Mouse (Mus musculus): ENCODE results near the gene Olfr1122.
A peak's percentile ranks its signal among the peaks of the same experiment; 100 is the strongest.
"Not testable (repeated sequence)": the region's sequence is repeated elsewhere in the genome, so short reads cannot be mapped to it uniquely, and the experiment has no call there.

The Olfr1122 gene

DNA sequence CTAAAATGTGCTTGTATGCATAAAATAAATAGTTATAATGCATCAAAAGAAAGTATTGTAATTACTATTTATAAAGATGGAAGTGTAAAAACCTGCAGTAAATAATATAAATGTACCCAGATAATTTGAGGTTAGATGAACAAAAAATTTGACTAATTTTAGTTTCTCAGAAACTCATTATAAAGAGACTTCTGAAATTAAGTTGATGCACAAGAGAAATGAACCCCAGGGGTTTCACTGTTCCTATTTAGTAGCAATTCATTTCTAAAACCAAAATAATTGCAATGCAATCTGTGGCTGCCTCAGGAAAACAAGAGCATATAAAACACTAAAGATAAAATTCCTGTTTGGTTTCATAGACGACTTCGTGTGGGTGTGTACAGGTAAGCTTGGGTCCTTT is at the start of gene Olfr1122:
Olfr1122 (plus strand) TSS at position 301 of the 400 bp plus-strand sequence.
- DNase-seq: no peak

DNA sequence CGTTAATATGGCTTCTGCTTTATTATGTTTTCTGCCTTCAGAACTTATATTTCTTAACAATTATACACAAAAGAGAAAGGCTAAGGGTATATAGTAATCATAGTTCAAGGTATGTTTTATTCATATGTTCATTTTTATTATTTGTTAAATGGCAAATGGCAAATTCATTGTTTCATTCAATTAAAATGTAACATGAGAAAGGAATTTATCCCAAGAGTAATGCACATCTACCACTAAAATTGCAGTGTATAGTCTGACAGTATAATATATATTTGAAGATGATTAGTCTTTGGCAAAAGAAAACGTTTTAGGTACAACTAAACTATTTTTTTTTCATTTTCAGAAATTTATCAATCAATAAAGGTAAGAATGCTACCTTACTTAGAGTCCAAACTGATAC is 31.1 kb upstream of the Olfr1122 start, which contains the start of gene Olfr1120:
Olfr1120 (plus strand) TSS at position 301 of the 400 bp plus-strand sequence.
- no peak for DNase-seq

DNA sequence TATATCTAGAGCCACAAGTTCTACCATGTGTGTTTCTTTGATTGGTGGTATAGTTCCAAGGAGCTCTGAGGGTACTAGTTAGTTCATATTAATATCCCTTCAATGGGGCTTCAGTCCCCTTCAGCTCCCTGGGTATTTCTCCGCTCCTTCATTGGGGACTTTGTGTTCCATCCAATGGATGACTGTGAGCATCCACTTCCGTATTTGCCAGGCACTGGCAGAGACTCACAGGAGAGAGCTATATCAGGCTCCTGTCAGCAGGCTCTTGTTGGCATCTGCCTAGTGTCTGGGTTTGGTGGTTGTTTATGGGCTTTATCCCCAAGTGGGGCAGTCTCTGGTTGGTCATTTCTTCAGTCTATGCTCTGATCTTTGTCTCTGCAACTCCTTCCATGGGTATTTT is 25.5 kb upstream of the Olfr1122 start:
- not testable (repeated sequence) for DNase-seq

DNA sequence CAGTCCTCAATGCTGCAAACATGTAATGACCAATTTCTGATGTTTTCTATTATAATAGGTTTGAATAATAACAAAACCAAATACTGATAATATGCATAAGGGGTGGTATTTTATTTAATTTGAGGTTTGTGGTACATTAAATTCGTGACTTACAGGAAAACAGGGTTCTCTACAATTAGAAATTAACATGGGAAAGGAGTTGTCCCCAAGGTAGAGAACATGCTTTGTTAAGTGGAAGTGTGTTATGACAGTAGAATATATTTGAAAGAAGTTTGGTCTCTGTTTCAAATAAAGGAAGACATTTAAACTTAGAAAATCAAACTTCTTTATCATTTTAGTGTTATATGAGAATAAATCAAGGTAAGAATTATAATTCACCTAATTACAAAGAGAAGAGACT is 16.1 kb upstream of the Olfr1122 start, which contains the start of gene Olfr1121:
Olfr1121 (plus strand) TSS at position 301 of the 400 bp plus-strand sequence.
- DNase-seq: no peak

DNA sequence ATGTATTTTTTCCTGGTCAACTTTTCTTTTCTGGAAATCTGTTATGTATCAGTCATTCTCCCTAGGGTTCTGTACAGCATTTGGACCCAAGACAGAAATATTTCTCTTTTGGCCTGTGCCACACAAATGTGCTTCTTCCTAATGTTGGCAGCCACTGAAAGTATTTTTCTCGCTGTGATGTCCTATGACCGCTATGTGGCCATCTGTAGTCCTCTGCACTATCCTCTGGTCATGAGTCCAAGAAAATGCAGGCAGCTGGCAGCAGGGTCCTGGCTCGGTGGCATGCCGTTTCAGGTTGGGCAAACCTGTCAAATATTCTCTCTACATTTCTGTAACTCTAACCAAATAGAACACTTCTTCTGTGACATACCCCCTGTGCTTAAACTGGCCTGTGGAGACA is 13.9 kb upstream of the Olfr1122 start:
- peak; percentile 85 to 89 for DNase-seq

DNA sequence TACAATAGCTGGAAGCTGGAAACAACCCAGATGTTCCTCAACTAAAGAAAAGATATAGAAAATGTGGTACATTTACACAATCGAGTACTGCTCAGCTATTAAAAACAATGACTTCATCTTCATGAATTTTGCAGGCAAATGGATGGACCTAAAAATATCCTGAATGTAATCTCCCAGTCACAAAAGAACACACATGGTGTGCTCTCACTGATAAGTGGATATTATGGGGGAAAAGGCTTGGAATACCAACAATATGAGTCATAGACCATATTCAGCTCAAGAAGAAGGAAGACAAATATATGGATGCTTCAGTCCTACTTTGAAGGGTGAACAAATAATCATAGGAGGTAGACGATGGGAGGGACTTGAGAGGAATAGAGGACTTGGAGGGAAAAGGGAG is 1.7 kb upstream of the Olfr1122 start:
- no peak for DNase-seq

DNA sequence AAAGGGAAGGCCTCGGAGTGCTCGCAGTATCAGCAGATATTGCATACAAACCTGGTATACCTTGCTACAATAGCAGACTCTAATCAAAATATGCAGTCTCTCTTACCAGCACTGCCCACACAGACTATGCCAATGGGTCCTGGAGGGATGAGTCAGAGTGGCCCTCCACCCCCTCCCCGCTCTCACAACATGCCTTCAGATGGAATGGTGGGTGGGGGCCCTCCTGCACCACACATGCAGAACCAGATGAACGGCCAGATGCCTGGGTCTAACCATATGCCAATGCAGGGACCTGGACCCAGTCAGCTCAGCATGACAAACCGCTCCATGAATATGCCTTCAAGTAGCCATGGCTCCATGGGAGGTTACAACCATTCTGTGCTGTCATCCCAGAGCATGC is 8.0 kb downstream of the Olfr1122 start:
- DNase-seq: not testable (repeated sequence)

DNA sequence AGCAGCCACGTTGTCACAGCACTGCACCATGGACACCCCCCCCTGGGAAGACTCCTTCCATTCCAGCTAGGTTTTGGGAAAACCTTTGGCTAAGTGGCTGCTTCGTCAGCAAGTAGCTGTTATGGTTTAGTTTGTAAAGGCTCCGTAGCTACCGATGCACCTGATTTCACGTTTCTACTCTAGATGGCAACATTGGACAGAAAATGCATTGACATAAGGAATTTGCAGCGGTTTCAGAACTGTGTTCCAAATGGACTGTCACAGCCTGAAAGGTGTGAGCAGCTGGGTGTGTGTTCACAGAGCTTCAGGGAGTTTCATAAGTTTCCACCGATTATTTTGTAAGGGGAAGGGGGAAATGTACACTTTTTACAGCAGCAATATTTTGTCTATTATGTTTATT is 9.0 kb downstream of the Olfr1122 start:
- DNase-seq: not testable (repeated sequence)

DNA sequence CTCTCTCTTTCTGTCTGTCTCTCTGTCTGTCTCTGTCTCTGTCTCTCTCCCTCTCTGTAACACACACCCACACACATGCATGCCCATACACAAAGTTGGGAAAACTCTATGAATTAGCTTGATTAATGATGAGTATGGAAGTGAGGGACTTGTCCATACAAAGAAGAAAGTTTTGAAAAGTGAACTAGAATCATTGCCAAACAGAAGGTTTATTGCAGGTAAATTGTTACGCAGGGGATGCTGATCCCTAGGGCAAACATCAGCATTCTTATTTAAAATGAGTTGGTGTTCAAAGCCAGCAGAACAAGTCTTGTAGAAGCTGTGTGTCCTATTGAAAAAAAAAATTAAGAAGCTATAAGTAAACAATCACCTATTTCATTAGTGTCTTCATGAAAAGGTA is 30.7 kb downstream of the Olfr1122 start, which contains the start of gene Olfr1123:
Olfr1123 (plus strand) TSS at position 301 of the 400 bp plus-strand sequence.
- DNase-seq: no peak

DNA sequence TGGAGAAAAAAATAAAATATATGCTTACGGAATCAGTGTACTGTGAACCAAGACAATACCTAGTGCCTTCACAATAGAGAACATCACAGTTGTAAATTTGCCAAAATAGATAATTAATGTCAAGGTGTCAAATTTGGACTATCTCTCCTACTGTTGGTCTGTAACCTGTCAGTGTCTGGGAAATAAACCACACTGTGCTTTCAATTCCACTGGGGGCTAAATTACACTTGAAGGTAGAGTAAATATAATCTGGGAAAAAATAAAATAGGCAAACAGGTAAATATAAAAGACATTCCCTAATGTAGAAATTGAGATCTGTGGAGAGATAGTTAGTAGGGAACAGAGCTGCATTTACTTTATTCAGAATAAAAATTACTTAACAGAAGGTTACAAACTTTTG is 44.3 kb downstream of the Olfr1122 start, which contains the start of gene Olfr1124:
Olfr1124 (plus strand) TSS at position 301 of the 400 bp plus-strand sequence.
- no peak for DNase-seq

DNA sequence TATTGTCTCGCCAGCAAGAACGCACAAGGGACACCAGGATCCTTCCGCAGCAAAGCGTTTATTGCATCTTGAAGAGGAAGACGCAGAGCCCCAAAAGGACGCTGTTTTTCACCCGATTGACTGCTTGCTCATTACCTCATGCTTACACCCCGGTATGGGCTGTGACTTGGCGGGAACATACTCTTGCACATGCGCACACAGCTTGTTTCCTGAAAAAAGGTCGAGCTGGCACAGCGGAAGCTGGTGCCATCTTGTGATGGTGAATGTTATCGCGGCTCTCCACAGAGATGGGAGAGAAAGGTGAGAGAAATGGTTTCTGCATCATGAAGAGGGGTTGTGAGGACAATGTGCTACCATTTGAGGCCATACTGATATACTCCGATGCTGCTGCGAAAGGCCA is 52.1 kb downstream of the Olfr1122 start:
- no peak for DNase-seq

All from cerebellum, postnatal 14 days (tissue).